Mouse (Mus musculus) midbrain, embryonic 14.5 days (tissue): Measurements from ENCODE around the gene Ptges3. TPM values are rescaled to one million over a fixed set of nuclear protein-coding genes. Genes with fewer than 3 reads are reported as not detected.
A peak's percentile ranks its signal among the peaks of the same experiment; 100 is the strongest.

Experiments
- ATAC-seq: fragments of 200-750 bp; cut with Nextera tagmentation; 2 replicates; pipeline ENCODE4 v1.8.0; 2017; ENCODE audit warnings: moderate number of reproducible peaks, moderate library complexity; ENCODE audit not compliant: low FRiP score, low TSS enrichment
- DNase-seq: peaks from one replicate; pipeline ENCODE4 v3.0.0-alpha.2; 2015
- H3K27ac ChIP-seq: fragments of 300-500 bp; sonication (generic); replicated peaks from 2 replicates; pipeline ENCODE4 v1.5.1; 2014; ENCODE audit warnings: mild to moderate bottlenecking, low read depth, low read length, moderate library complexity
- H3K27me3 ChIP-seq: fragments of 300-500 bp; sonication (generic); 2 replicates; pipeline ENCODE4 v1.6.1; 2014; ENCODE audit warnings: low read length, control low read depth, mixed read lengths; ENCODE audit not compliant: control insufficient read depth, insufficient read depth
- H3K36me3 ChIP-seq: fragments of 300-500 bp; sonication (generic); 2 replicates; pipeline ENCODE4 v1.6.1; 2014; ENCODE audit warnings: low read length, control low read depth; ENCODE audit not compliant: control insufficient read depth, insufficient read depth
- H3K4me1 ChIP-seq: fragments of 300-500 bp; sonication (generic); 2 replicates; pipeline ENCODE4 v1.6.1; 2014; ENCODE audit warnings: mild to moderate bottlenecking, antibody characterized with exemption, low read length, control low read depth; ENCODE audit not compliant: control insufficient read depth, insufficient read depth
- H3K4me2 ChIP-seq: fragments of 300-500 bp; sonication (generic); 2 replicates; pipeline ENCODE4 v1.6.1; 2014; ENCODE audit warnings: mild to moderate bottlenecking, low read length, moderate library complexity
- H3K4me3 ChIP-seq: fragments of 300-500 bp; sonication (generic); replicated peaks from 2 replicates; pipeline ENCODE4 v1.5.1; 2014; ENCODE audit warnings: low read depth, low read length
- H3K9ac ChIP-seq: fragments of 300-500 bp; sonication (generic); replicated peaks from 2 replicates; pipeline ENCODE4 v1.6.1; 2014; ENCODE audit warnings: mild to moderate bottlenecking, low read length, moderate library complexity
- H3K9me3 ChIP-seq: fragments of 300-500 bp; sonication (generic); 2 replicates; pipeline ENCODE4 v1.6.1; 2016; ENCODE audit warnings: low read length, control low read depth, mixed read lengths; ENCODE audit not compliant: control insufficient read depth
- WGBS: fragments of 180-500 bp; shearing (Covaris S2); extraction: QIAGEN DNeasy Blood & Tissue Kit; methylation state at CpG from one replicate; pipeline ENCODE4 v1.1.7; 2014; 5-methylcytosine and 5-hydroxymethylcytosine counted together
- polyA plus RNA-seq: library from polyadenylated mRNA; unstranded; fragments of >200 nt; fragmentation: Nextera tagmentation; extraction: Ambion mirVana; gene quantifications from 2 replicates; pipeline ENCODE4 v1.2.1, GENCODE M21; 2014

The Ptges3 gene
- polyA plus RNA-seq, result 413 and 443 TPM in 2 replicates

GRCm38 (mm10) chr10:128058601-128059151 is at the start of gene Ptges3:
Gene Ptges3, plus strand, starts transcription at chr10:128058954.
- H3K4me1 ChIP-seq, result peaks cover 17% of the 10 kb centered on the region
- WGBS, result under 1% methylated on average over 72 of the region's 72 CpGs
- no peaks in the 10 kb centered on the region for H3K9me3 ChIP-seq
- peak within 1 kb of the TSS; percentile 89 for H3K9ac ChIP-seq
- peak within 1 kb of the TSS; percentile 90 for H3K4me2 ChIP-seq
- ATAC-seq (peak; percentile 94), DNase-seq (peak; percentile 99)
- H3K27ac ChIP-seq, result peak within 1 kb of the TSS; percentile 99
- peak within 1 kb of the TSS; percentile 88 for H3K4me3 ChIP-seq
- H3K36me3 ChIP-seq, result 0 out of 2 replicates have a peak, but pooled peaks cover 5% of the 10 kb centered on the region
- no peaks in the 10 kb centered on the region for H3K27me3 ChIP-seq

GRCm38 (mm10) chr10:128009735-128010134 is 49.0 kb upstream of the Ptges3 start:
- no peak for DNase-seq
- Histone ChIP-seq H3K36me3 (no peaks in the 10 kb centered on the region), H3K4me1 (no peaks in the 10 kb centered on the region), H3K4me3 (no peak overlapping the region), H3K9ac (no peak overlapping the region), H3K4me2 (no peak overlapping the region), H3K9me3 (no peaks in the 10 kb centered on the region), H3K27ac (no peak overlapping the region), H3K27me3 (no peaks in the 10 kb centered on the region)
- WGBS, result 87% methylated on average over 5 of the region's 5 CpGs
- ATAC-seq, result no peak

GRCm38 (mm10) chr10:128015068-128015934 is 43.5 kb upstream of the Ptges3 start, which contains the start of gene Prim1:
Gene Prim1, plus strand, starts transcription at chr10:128015168.
- Histone ChIP-seq H3K36me3 (peaks cover 7% of the 10 kb centered on the region; the same call in 1 of the 2 replicates), H3K27ac (0 out of 2 replicates have a peak within 1 kb of the TSS, but pooled peaks have one; percentile 9), H3K4me3 (peak within 1 kb of the TSS; percentile 65), H3K9me3 (no peaks in the 10 kb centered on the region), H3K27me3 (no peaks in the 10 kb centered on the region), H3K9ac (peak within 1 kb of the TSS; percentile 57; the same call in 1 of the 2 replicates), H3K4me1 (no peaks in the 10 kb centered on the region), H3K4me2 (peak within 1 kb of the TSS; percentile 65)
- ATAC-seq (peak; percentile 87), DNase-seq (peak; percentile 93)
- 5% methylated on average over 31 of the region's 31 CpGs for WGBS

- Histone ChIP-seq H3K4me1 (no peaks in the 10 kb centered on the region), H3K9ac (no peak overlapping the region), H3K9me3 (no peaks in the 10 kb centered on the region), H3K27ac (no peak overlapping the region), H3K27me3 (no peaks in the 10 kb centered on the region), H3K4me3 (no peak overlapping the region), H3K4me2 (no peak overlapping the region), H3K36me3 (peaks cover 47% of the 10 kb centered on the region)
- ATAC-seq, result no peak
- no peak for DNase-seq
- 98% methylated on average over 5 of the region's 5 CpGs for WGBS
Measured at GRCm38 (mm10) chr10:128022196-128022595, 36.6 kb upstream of the Ptges3 start.

GRCm38 (mm10) chr10:128023496-128023895 is 35.3 kb upstream of the Ptges3 start:
- DNase-seq (no peak), ATAC-seq (no peak)
- 97% methylated on average over 10 of the region's 10 CpGs for WGBS
- H3K36me3 ChIP-seq, result peaks cover 47% of the 10 kb centered on the region
- no peaks in the 10 kb centered on the region for H3K4me1 ChIP-seq
- no peaks in the 10 kb centered on the region for H3K27me3 ChIP-seq
- no peak overlapping the region for H3K9ac ChIP-seq
- H3K4me2 ChIP-seq, result no peak overlapping the region
- H3K9me3 ChIP-seq, result no peaks in the 10 kb centered on the region
- no peak overlapping the region for H3K4me3 ChIP-seq
- no peak overlapping the region for H3K27ac ChIP-seq

GRCm38 (mm10) chr10:128029931-128030330 is 28.8 kb upstream of the Ptges3 start:
- H3K27ac ChIP-seq, result no peak overlapping the region
- no peak for DNase-seq
- H3K9ac ChIP-seq, result no peak overlapping the region
- H3K4me2 ChIP-seq, result no peak overlapping the region
- peaks cover 5% of the 10 kb centered on the region; the same call in 1 of the 2 replicates for H3K4me1 ChIP-seq
- peaks cover 28% of the 10 kb centered on the region for H3K36me3 ChIP-seq
- H3K9me3 ChIP-seq, result no peaks in the 10 kb centered on the region
- no peaks in the 10 kb centered on the region for H3K27me3 ChIP-seq
- no peak for ATAC-seq
- no peak overlapping the region for H3K4me3 ChIP-seq
- WGBS, result 94% methylated on average over 7 of the region's 7 CpGs

- WGBS, result 83% methylated on average over 2 of the region's 2 CpGs
- Histone ChIP-seq H3K27ac (no peak overlapping the region), H3K4me1 (peaks cover 7% of the 10 kb centered on the region; the same call in 1 of the 2 replicates), H3K9ac (no peak overlapping the region), H3K27me3 (no peaks in the 10 kb centered on the region), H3K4me2 (no peak overlapping the region), H3K36me3 (peaks cover 24% of the 10 kb centered on the region), H3K9me3 (no peaks in the 10 kb centered on the region), H3K4me3 (no peak overlapping the region)
- ATAC-seq (no peak), DNase-seq (no peak)
Measured at GRCm38 (mm10) chr10:128030860-128031259, 27.9 kb upstream of the Ptges3 start.

- H3K4me3 ChIP-seq, result peak overlapping the region; percentile 99
- no peaks in the 10 kb centered on the region for H3K9me3 ChIP-seq
- peak overlapping the region; percentile 96 for H3K4me2 ChIP-seq
- ATAC-seq (no peak), DNase-seq (peak; percentile 32)
- H3K27ac ChIP-seq, result 0 out of 2 replicates have a peak overlapping the region, but pooled peaks have one; percentile 94
- peak overlapping the region; percentile 97 for H3K9ac ChIP-seq
- no peaks in the 10 kb centered on the region for H3K27me3 ChIP-seq
- peaks cover 32% of the 10 kb centered on the region for H3K36me3 ChIP-seq
- WGBS, result 4% methylated on average over 10 of the region's 10 CpGs
- peaks cover 17% of the 10 kb centered on the region for H3K4me1 ChIP-seq
Measured at GRCm38 (mm10) chr10:128036746-128037425, 21.9 kb upstream of the Ptges3 start.
